Mouse (Mus musculus): ENCODE data around the gene Cpxm2. TPM values are rescaled to one million over a fixed set of nuclear protein-coding genes. Genes with fewer than 3 reads are reported as not detected.

Cpxm2 gene
- polyA plus RNA-seq, 1 experiment, result 1.6 TPM

GRCm38 (mm10) chr7:132091551-132091950 is 63.0 kb downstream of the Cpxm2 start:
- Histone ChIP-seq H3K27me3 (ENCODE audit: control insufficient read depth, insufficient read depth, low read length) (no peaks in the 10 kb centered on the region), H3K4me1 (ENCODE audit: control insufficient read depth, insufficient read depth, low read length) (0 out of 2 replicates have a peak, but pooled peaks cover 3% of the 10 kb centered on the region), H3K4me3 (replicated peaks; ENCODE audit: insufficient read depth, low read depth, low read length) (no peak overlapping the region), H3K27ac (ENCODE audit: insufficient read depth, low read length) (no peak overlapping the region)
- DNase-seq, result no peak
- 79% methylated on average over 7 of the region's 7 CpGs for WGBS
- TF ChIP-seq POLR2A (IDR thresholded peaks at IDR 0.05; ENCODE audit: borderline replicate concordance, insufficient read depth, low read length) (no peak), CTCF (IDR thresholded peaks at IDR 0.05; ENCODE audit: borderline replicate concordance, insufficient read depth, low read depth, low read length) (no peak)

GRCm38 (mm10) chr7:132088606-132089005 is 65.9 kb downstream of the Cpxm2 start:
- H3K27me3 ChIP-seq (ENCODE audit: control insufficient read depth, insufficient read depth, low read length), result no peaks in the 10 kb centered on the region
- H3K27ac ChIP-seq (ENCODE audit: insufficient read depth, low read length), result no peak overlapping the region
- TF ChIP-seq CTCF (IDR thresholded peaks at IDR 0.05; ENCODE audit: borderline replicate concordance, insufficient read depth, low read depth, low read length) (no peak), POLR2A (IDR thresholded peaks at IDR 0.05; ENCODE audit: borderline replicate concordance, insufficient read depth, low read length) (no peak)
- 59% methylated on average over 6 of the region's 6 CpGs for WGBS
- no peak overlapping the region for H3K4me3 ChIP-seq (replicated peaks; ENCODE audit: insufficient read depth, low read depth, low read length)
- H3K4me1 ChIP-seq (ENCODE audit: control insufficient read depth, insufficient read depth, low read length), result 0 out of 2 replicates have a peak, but pooled peaks cover 3% of the 10 kb centered on the region
- peak in 1 of 2 experiments; percentile 1 for DNase-seq

- Histone ChIP-seq H3K27ac (ENCODE audit: insufficient read depth, low read length) (no peak overlapping the region), H3K4me1 (ENCODE audit: control insufficient read depth, insufficient read depth, low read length) (0 out of 2 replicates have a peak, but pooled peaks cover 3% of the 10 kb centered on the region), H3K4me3 (replicated peaks; ENCODE audit: insufficient read depth, low read depth, low read length) (no peak overlapping the region), H3K27me3 (ENCODE audit: control insufficient read depth, insufficient read depth, low read length) (no peaks in the 10 kb centered on the region)
- WGBS, result 50% methylated on average over 4 of the region's 4 CpGs
- peak in 1 of 2 experiments; percentile 8 for DNase-seq
- TF ChIP-seq POLR2A (IDR thresholded peaks at IDR 0.05; ENCODE audit: borderline replicate concordance, insufficient read depth, low read length), result no peak
These were observed 66.4 kb downstream of the Cpxm2 start for GRCm38 (mm10) chr7:132088181-132088580.

GRCm38 (mm10) chr7:132075825-132076224 is 78.7 kb downstream of the Cpxm2 start:
- no peak for TF ChIP-seq CTCF (IDR thresholded peaks at IDR 0.05; ENCODE audit: borderline replicate concordance, insufficient read depth, low read depth, low read length)
- TF ChIP-seq POLR2A (IDR thresholded peaks at IDR 0.05; ENCODE audit: borderline replicate concordance, insufficient read depth, low read length), result no peak
- 83% methylated on average over 1 of the region's 1 CpGs for WGBS
- DNase-seq, result no peak
- no peak overlapping the region for H3K27ac ChIP-seq (ENCODE audit: insufficient read depth, low read length)
- H3K4me3 ChIP-seq (replicated peaks; ENCODE audit: insufficient read depth, low read depth, low read length), result no peak overlapping the region
- no peaks in the 10 kb centered on the region for H3K4me1 ChIP-seq (ENCODE audit: control insufficient read depth, insufficient read depth, low read length)
- no peaks in the 10 kb centered on the region for H3K27me3 ChIP-seq (ENCODE audit: control insufficient read depth, insufficient read depth, low read length)

- TF ChIP-seq POLR2A (IDR thresholded peaks at IDR 0.05; ENCODE audit: borderline replicate concordance, insufficient read depth, low read length), result no peak
- TF ChIP-seq CTCF (IDR thresholded peaks at IDR 0.05; ENCODE audit: borderline replicate concordance, insufficient read depth, low read depth, low read length), result no peak
- DNase-seq, result no peak
- Histone ChIP-seq H3K27ac (ENCODE audit: insufficient read depth, low read length) (no peak overlapping the region), H3K4me3 (replicated peaks; ENCODE audit: insufficient read depth, low read depth, low read length) (no peak overlapping the region), H3K27me3 (ENCODE audit: control insufficient read depth, insufficient read depth, low read length) (no peaks in the 10 kb centered on the region), H3K4me1 (ENCODE audit: control insufficient read depth, insufficient read depth, low read length) (no peaks in the 10 kb centered on the region)
- 29% methylated on average over 3 of the region's 3 CpGs for WGBS
These were observed 80.0 kb downstream of the Cpxm2 start for GRCm38 (mm10) chr7:132074503-132074902.

GRCm38 (mm10) chr7:132070877-132071625 is 83.5 kb downstream of the Cpxm2 start:
- DNase-seq, result no peak
- WGBS, result 80% methylated on average over 6 of the region's 6 CpGs
- no peak for TF ChIP-seq POLR2A (IDR thresholded peaks at IDR 0.05; ENCODE audit: borderline replicate concordance, insufficient read depth, low read length)
- TF ChIP-seq CTCF (IDR thresholded peaks at IDR 0.05; ENCODE audit: borderline replicate concordance, insufficient read depth, low read depth, low read length), result no peak
- no peaks in the 10 kb centered on the region for H3K27me3 ChIP-seq (ENCODE audit: control insufficient read depth, insufficient read depth, low read length)
- H3K27ac ChIP-seq (ENCODE audit: insufficient read depth, low read length), result no peak overlapping the region
- H3K4me1 ChIP-seq (ENCODE audit: control insufficient read depth, insufficient read depth, low read length), result no peaks in the 10 kb centered on the region
- H3K4me3 ChIP-seq (replicated peaks; ENCODE audit: insufficient read depth, low read depth, low read length), result no peak overlapping the region

- H3K27me3 ChIP-seq (ENCODE audit: control insufficient read depth, insufficient read depth, low read length), result no peaks in the 10 kb centered on the region
- WGBS, result 79% methylated on average over 5 of the region's 5 CpGs
- TF ChIP-seq POLR2A (IDR thresholded peaks at IDR 0.05; ENCODE audit: borderline replicate concordance, insufficient read depth, low read length) (no peak), CTCF (IDR thresholded peaks at IDR 0.05; ENCODE audit: borderline replicate concordance, insufficient read depth, low read depth, low read length) (no peak)
- DNase-seq, result no peak
- no peaks in the 10 kb centered on the region for H3K4me1 ChIP-seq (ENCODE audit: control insufficient read depth, insufficient read depth, low read length)
- no peak overlapping the region for H3K4me3 ChIP-seq (replicated peaks; ENCODE audit: insufficient read depth, low read depth, low read length)
- H3K27ac ChIP-seq (ENCODE audit: insufficient read depth, low read length), result no peak overlapping the region
These were observed 86.6 kb downstream of the Cpxm2 start for GRCm38 (mm10) chr7:132067951-132068350.

GRCm38 (mm10) chr7:132067511-132067910 is 87.0 kb downstream of the Cpxm2 start:
- no peak overlapping the region for H3K27ac ChIP-seq (ENCODE audit: insufficient read depth, low read length)
- DNase-seq, result no peak
- TF ChIP-seq POLR2A (IDR thresholded peaks at IDR 0.05; ENCODE audit: borderline replicate concordance, insufficient read depth, low read length) (no peak), CTCF (IDR thresholded peaks at IDR 0.05; ENCODE audit: borderline replicate concordance, insufficient read depth, low read depth, low read length) (no peak)

More at GRCm38 (mm10) chr7:132067511-132067910, 87.0 kb downstream of the Cpxm2 start:
- 84% methylated on average over 5 of the region's 5 CpGs for WGBS
- no peak overlapping the region for H3K4me3 ChIP-seq (replicated peaks; ENCODE audit: insufficient read depth, low read depth, low read length)
- no peaks in the 10 kb centered on the region for H3K27me3 ChIP-seq (ENCODE audit: control insufficient read depth, insufficient read depth, low read length)
- no peaks in the 10 kb centered on the region for H3K4me1 ChIP-seq (ENCODE audit: control insufficient read depth, insufficient read depth, low read length)

Measured in cerebellum, adult 2 months (tissue).